Mouse (Mus musculus) bone marrow, adult 2 months (tissue): Measurements from ENCODE around the gene Nes.

Experiments used
- CTCF ChIP-seq: fragments of 200-500 bp; IDR thresholded peaks from 2 replicates; pipeline ENCODE4 v1.5.1; 2011; ENCODE audit warnings: low read length, control low read depth; ENCODE audit not compliant: control insufficient read depth, insufficient read depth
- POLR2A ChIP-seq: fragments of 200-500 bp; IDR thresholded peaks from 2 replicates; pipeline ENCODE4 v1.6.1; 2011; ENCODE audit warnings: low read depth, mild to moderate bottlenecking, control low read depth, low read length, borderline replicate concordance; ENCODE audit not compliant: control insufficient read depth

DNA sequence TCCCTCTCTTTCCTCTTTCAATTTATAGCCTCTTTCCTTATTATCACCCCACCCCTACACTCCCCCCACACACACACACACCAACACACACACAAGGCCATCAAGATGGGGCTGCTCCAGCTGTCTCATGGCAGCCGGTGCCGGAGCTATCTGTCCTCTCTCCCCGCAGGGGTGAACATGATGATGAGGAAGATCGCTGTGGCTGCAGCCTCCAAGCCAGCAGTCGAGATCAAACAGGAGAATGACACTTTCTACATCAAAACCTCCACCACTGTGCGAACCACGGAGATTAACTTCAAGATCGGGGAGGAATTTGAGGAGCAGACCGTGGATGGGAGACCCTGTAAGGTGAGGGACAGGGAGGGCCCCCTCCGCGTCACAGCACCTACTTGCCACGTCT, 18.9 kb upstream of the Nes start:
- TF ChIP-seq CTCF = no peak
- TF ChIP-seq POLR2A = no peak
